Mouse (Mus musculus): ENCODE data around the gene Poldip3.

Gene Poldip3

DNA sequence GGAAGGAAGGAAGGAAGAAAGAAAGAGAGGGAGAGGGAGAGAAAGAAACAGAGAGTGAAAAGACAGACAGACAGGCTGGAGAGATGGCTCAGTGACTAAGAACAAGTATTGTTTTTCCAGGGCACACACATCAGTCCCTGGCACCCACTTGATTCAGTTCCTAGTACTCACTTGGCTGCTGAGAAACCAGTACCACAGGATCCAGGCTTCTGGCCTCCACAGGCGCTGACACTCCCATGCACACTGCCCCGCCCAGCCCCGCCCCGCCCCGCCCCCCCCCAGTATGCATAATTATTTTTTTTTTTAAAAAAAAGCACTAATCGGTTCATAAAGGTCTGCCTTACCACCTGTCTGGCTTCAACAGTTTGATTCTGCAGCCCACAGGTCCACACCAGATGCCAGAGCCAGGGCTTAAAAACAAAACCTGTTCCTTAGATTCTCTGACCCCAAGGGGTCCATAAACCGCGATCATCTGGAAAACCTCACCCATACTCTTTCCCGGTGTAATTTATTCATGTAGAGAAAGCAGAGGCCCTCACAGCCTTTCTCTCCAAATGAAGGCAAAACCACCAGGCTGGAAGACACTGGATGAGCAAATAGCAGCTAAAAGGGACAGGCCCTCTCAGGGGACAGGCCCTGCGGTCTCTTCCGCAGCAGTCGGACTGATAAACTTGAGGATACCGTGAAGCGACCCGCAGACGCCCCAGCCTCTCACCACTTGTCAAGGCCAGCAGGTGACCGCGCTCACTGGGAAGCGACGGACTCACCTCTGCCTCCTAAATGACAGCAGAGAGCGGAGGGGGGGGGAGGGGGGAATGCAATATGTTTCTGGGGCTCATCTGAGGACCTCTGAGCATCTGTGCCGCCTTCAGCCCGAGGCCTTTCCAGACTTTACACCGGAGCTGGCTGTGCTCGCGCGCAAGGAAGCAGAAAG is 60.4 kb downstream of the Poldip3 start:
- DNase-seq (ENCODE audit: extremely low read depth, insufficient read length, low spot score) = no peak

DNA sequence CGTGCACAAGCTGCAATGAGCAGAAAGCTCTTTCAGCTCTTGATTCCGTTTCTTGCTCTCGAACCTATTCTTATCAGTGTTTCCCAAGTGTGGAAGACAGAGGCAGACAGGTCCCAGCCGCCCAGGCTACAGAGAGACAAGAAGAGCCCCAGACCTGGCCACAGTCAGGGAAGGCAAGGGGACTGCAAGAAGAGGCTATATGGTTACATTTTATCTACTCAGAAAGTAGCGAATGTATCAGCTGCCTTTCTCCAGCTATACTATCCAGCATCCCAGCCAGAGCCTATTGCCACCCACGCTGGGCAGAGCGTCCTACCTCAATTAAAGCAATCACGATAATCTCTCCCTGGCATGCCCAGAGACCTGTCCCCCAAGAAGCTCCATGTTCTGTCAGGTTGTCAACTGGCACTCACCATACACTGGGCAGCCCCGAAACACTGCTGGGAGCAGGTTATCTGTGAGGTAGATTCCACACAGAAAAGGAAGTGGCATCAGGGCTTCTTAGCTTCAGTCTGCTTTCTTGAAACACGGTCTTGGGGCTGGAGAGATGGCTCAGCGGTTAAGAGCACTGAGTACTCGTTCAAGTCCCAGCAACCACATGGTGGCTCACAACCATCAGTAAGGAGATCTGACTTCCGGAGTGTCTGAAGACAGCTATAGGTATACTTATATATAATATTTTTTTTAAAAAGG is 62.4 kb downstream of the Poldip3 start:
- DNase-seq (ENCODE audit: extremely low read depth, insufficient read length, low spot score) = no peak

DNA sequence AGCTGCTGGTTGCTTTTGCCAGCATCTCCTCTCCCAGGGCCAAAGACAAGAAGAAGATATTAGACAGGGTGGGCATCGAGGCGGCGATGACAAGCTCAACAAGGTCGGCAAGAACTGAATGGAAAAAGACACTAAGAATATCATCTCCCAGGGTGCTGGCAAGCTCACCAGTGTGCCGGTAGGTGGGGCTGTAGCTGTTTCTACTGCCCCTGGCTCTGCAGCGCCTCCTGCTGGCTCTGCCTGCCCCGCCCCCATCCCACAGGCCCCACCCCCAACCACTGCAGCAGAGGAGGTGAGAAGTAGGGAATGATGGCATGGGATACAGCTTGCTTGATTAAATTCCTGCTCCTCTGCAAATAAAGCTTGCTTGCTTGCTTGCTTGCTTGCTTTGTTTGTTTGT is 63.3 kb downstream of the Poldip3 start:
- DNase-seq (ENCODE audit: extremely low read depth, insufficient read length, low spot score) = peak; percentile 73

DNA sequence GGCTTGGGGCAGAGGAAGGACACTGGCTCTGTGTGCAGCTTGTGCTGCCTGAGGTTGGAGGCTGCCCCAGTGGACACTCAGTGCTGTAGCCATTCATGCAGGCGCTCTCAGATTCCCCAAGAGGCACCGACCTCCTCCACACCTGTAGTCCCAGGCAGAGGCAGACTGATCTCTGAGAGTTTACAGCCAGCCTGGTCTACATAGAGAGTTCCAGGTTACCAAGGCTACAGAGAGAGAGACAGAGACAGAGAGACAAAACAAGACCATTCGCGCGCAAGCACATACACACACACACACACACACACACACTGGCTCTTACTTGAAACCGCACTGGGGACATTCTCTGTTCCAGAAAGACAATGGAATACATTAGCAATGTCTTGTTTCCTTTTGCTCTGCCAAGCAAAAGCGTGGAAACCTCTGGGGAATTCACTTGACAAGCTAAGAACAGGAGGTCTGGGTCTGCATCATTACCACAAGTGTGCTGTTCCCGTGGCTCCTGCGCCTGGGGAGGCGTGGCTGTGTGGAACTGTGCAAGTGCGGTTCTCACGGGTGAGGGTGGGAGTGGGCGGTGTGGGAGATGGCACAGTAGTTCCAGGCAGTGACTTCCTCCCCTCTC is 65.1 kb downstream of the Poldip3 start:
- DNase-seq (ENCODE audit: extremely low read depth, insufficient read length, low spot score) = peak; percentile 30

DNA sequence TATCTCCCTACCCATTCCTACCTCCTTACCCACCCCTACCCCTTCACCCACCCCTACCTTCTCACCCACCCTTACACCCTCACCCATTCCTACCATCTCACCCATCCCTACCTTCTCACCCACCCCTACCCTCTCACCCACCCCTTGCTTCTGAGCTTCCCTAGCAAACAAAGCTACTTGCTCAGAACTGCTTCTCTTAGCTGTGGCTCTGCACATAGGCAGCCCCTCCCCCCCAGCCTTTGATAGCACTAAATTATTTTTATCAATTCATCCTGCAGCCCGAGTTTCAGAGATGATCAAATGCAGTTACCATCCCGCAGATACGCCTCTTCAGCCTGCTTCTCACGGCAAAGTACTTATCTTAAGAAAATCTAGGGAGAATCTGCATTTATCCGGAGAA is 65.7 kb downstream of the Poldip3 start:
- no peak for DNase-seq (ENCODE audit: extremely low read depth, insufficient read length, low spot score)
